ENCODE assay signal across 8 mouse cellular contexts in genomic region chr4:115897901-115898631, GRCm38 (mm10). TPM values are rescaled to one million over a fixed set of nuclear protein-coding genes. Genes with fewer than 3 reads are reported as not detected.
DNase-seq lines count a peak whose midpoint lies in the region; ATAC-seq and TF ChIP-seq lines count a peak whose summit lies in the region.

No protein-coding gene starts in this region.

- peak; percentile 7 to 18 for DNase-seq in adrenal gland, postnatal 36 days
- DNase-seq in adrenal gland, adult 18-20 months (ENCODE audit: low spot score in 2 of 2): no peak
- DNase-seq in thymus, postnatal 4 days: peak; percentile 22
- DNase-seq in thymus, adult 2 months: no peak
- peak; percentile 70 for DNase-seq in limb, embryonic 11.5 days (ENCODE audit: low spot score)
- peak; percentile 73 for DNase-seq in neural tube, embryonic 11.5 days (ENCODE audit: low spot score)
- no peak for DNase-seq in layer of hippocampus, adult 11-12 months (ENCODE audit: low spot score)
- no peak for DNase-seq in adrenal gland, adult (ENCODE audit: inconsistent age in 2 of 2, low spot score in 1 of 2)

- H3K9ac ChIP-seq in limb, embryonic 11.5 days (ENCODE audit: low read length): peak overlapping the region; percentile 36
- H3K9ac ChIP-seq in neural tube, embryonic 11.5 days (ENCODE audit: low read length): peak overlapping the region; percentile 56

- H3K36me3 ChIP-seq in thymus, adult 2 months (ENCODE audit: control insufficient read depth, insufficient read depth, low read length): no peaks in the 10 kb centered on the region
- H3K36me3 ChIP-seq in limb, embryonic 11.5 days (ENCODE audit: control insufficient read depth, insufficient read depth, low read length): no peaks in the 10 kb centered on the region
- no peaks in the 10 kb centered on the region for H3K36me3 ChIP-seq in neural tube, embryonic 11.5 days (ENCODE audit: control insufficient read depth, insufficient read depth, low read length)

- TF ChIP-seq POLR2A in thymus, adult 2 months (IDR thresholded peaks at IDR 0.05; ENCODE audit: control insufficient read depth, extremely low read depth, insufficient read depth, low read length, poor library complexity): no peak

- ATAC-seq in limb, embryonic 11.5 days (ENCODE audit: insufficient number of reproducible peaks, low FRiP score, low TSS enrichment, low read depth): peak; percentile 50
- peak; percentile 82 for ATAC-seq in neural tube, embryonic 11.5 days (ENCODE audit: insufficient read depth, low FRiP score, low TSS enrichment)

- TF ChIP-seq CTCF in thymus, adult 2 months (IDR thresholded peaks at IDR 0.05; ENCODE audit: borderline replicate concordance, control insufficient read depth, extremely low read depth, insufficient read depth, low read length, poor library complexity): no peak

- H3K4me1 ChIP-seq in thymus, adult 2 months (replicated peaks; ENCODE audit: control insufficient read depth, insufficient read depth, low read length): no peaks in the 10 kb centered on the region
- H3K4me1 ChIP-seq in limb, embryonic 11.5 days (ENCODE audit: control insufficient read depth, insufficient read depth, low read length): no peaks in the 10 kb centered on the region
- H3K4me1 ChIP-seq in neural tube, embryonic 11.5 days (ENCODE audit: control insufficient read depth, insufficient read depth, low read length): peaks cover 7% of the 10 kb centered on the region; the same call in 1 of the 2 replicates

- no peak overlapping the region for H3K4me3 ChIP-seq in thymus, adult 2 months (ENCODE audit: control insufficient read depth, insufficient read depth, low read length)
- H3K4me3 ChIP-seq in limb, embryonic 11.5 days (ENCODE audit: low read depth, low read length): peak overlapping the region; percentile 35
- H3K4me3 ChIP-seq in neural tube, embryonic 11.5 days (ENCODE audit: low read depth, low read length): peak overlapping the region; percentile 46

- H3K4me2 ChIP-seq in limb, embryonic 11.5 days (ENCODE audit: low read depth, severe bottlenecking): peak overlapping the region; percentile 83
- peak overlapping the region; percentile 95 for H3K4me2 ChIP-seq in neural tube, embryonic 11.5 days (ENCODE audit: low read depth)

- no peak overlapping the region for H3K27ac ChIP-seq in thymus, adult 2 months (ENCODE audit: control insufficient read depth, insufficient read depth, low read length)
- H3K27ac ChIP-seq in limb, embryonic 11.5 days (replicated peaks; ENCODE audit: low read depth, low read length): no peak overlapping the region
- H3K27ac ChIP-seq in neural tube, embryonic 11.5 days (ENCODE audit: low read depth, low read length): no peak overlapping the region

- 7% methylated on average over 53 of the region's 56 CpGs for WGBS in thymus, adult 2 months
- WGBS in limb, embryonic 11.5 days: under 1% methylated on average over 55 of the region's 56 CpGs
- WGBS in neural tube, embryonic 11.5 days: under 1% methylated on average over 54 of the region's 56 CpGs

- H3K9me3 ChIP-seq in limb, embryonic 11.5 days (ENCODE audit: control insufficient read depth, low read length): no peaks in the 10 kb centered on the region
- no peaks in the 10 kb centered on the region for H3K9me3 ChIP-seq in neural tube, embryonic 11.5 days (ENCODE audit: control insufficient read depth, low read length)

- H3K27me3 ChIP-seq in thymus, adult 2 months (ENCODE audit: control insufficient read depth, insufficient read depth, low read length): peaks cover 4% of the 10 kb centered on the region; the same call in 1 of the 2 replicates
- H3K27me3 ChIP-seq in limb, embryonic 11.5 days (ENCODE audit: control insufficient read depth, insufficient read depth, low read length): peaks cover 48% of the 10 kb centered on the region
- peaks cover 59% of the 10 kb centered on the region for H3K27me3 ChIP-seq in neural tube, embryonic 11.5 days (ENCODE audit: control insufficient read depth, insufficient read depth, low read length)

RNA-seq across cellular contexts. Expression of gene 6430628N08Rik, which starts 7.6 kb away (rescaled TPM):
- total RNA-seq in adrenal gland, postnatal 36 days (2021): not detected
- not detected for total RNA-seq in adrenal gland, adult 18-20 months (2021)
- 0.17 TPM in 1 of 2 replicates, not detected in the other for polyA plus RNA-seq in thymus, adult 2 months (2012; rRNA removed)
- polyA plus RNA-seq in limb, embryonic 11.5 days (2014; fragmentation: Nextera tagmentation; extraction: Ambion mirVana): 0.27 and 0.44 TPM in 2 replicates
- not detected in 2 replicates for polyA plus RNA-seq in neural tube, embryonic 11.5 days (2014; fragmentation: Nextera tagmentation; extraction: Ambion mirVana)

RNA-seq across cellular contexts. Expression of gene Kncn, which starts 13.9 kb away (rescaled TPM):
- total RNA-seq in adrenal gland, postnatal 36 days (2021): not detected
- not detected for total RNA-seq in adrenal gland, adult 18-20 months (2021)
- 0.09 and 0.15 TPM in 2 replicates for polyA plus RNA-seq in thymus, adult 2 months (2012; rRNA removed)
- polyA plus RNA-seq in limb, embryonic 11.5 days (2014; fragmentation: Nextera tagmentation; extraction: Ambion mirVana): 0.27 TPM in 1 of 2 replicates, not detected in the other
- not detected in 2 replicates for polyA plus RNA-seq in neural tube, embryonic 11.5 days (2014; fragmentation: Nextera tagmentation; extraction: Ambion mirVana)

RNA-seq across cellular contexts. Expression of gene Dmbx1, which starts 41.7 kb away (rescaled TPM):
- total RNA-seq in adrenal gland, postnatal 36 days (2021): not detected
- not detected for total RNA-seq in adrenal gland, adult 18-20 months (2021)
- polyA plus RNA-seq in thymus, adult 2 months (2012; rRNA removed): 0.14 and 0.18 TPM in 2 replicates
- 0.14 and 0.27 TPM in 2 replicates for polyA plus RNA-seq in limb, embryonic 11.5 days (2014; fragmentation: Nextera tagmentation; extraction: Ambion mirVana)
- polyA plus RNA-seq in neural tube, embryonic 11.5 days (2014; fragmentation: Nextera tagmentation; extraction: Ambion mirVana): 0.38 and 0.77 TPM in 2 replicates

RNA-seq across cellular contexts. Expression of gene Mknk1, which starts 59.1 kb away (rescaled TPM):
- 10 to 100 TPM; 36.3 to 44.5 TPM for total RNA-seq in adrenal gland, postnatal 36 days (2021)
- 10 to 100 TPM; 30.2 to 37.4 TPM for total RNA-seq in adrenal gland, adult 18-20 months (2021)
- 101 and 136 TPM in 2 replicates for polyA plus RNA-seq in thymus, adult 2 months (2012; rRNA removed)
- polyA plus RNA-seq in limb, embryonic 11.5 days (2014; fragmentation: Nextera tagmentation; extraction: Ambion mirVana): 23.2 and 26.1 TPM in 2 replicates
- polyA plus RNA-seq in neural tube, embryonic 11.5 days (2014; fragmentation: Nextera tagmentation; extraction: Ambion mirVana): 21.2 and 25.5 TPM in 2 replicates

Comparison
In these comparisons a context has a peak if more than half of its experiments do, and no peak if none do; other contexts are left out.
1. DNase-seq: peak in adrenal gland, postnatal 36 days (2 of 2), thymus, postnatal 4 days (single experiment), limb, embryonic 11.5 days (single experiment) and neural tube, embryonic 11.5 days (single experiment); none in adrenal gland, adult 18-20 months (0 of 2), thymus, adult 2 months (single experiment), layer of hippocampus, adult 11-12 months (single experiment) and adrenal gland, adult (0 of 2).